Mouse (Mus musculus) cortical plate, adult 2 months (tissue): ENCODE results near the gene Nos2.

Source experiments
- CTCF ChIP-seq: fragments of 200-500 bp; IDR thresholded peaks from 2 replicates; pipeline ENCODE4 v1.5.1; 2011; ENCODE audit warnings: mild to moderate bottlenecking, control low read depth, low read length; ENCODE audit not compliant: insufficient read depth; ENCODE audit errors: extremely low read depth
- POLR2A ChIP-seq: fragments of 200-500 bp; IDR thresholded peaks from 2 replicates; pipeline ENCODE4 v1.6.1; 2011; ENCODE audit warnings: mild to moderate bottlenecking, low read length, control low read depth; ENCODE audit not compliant: insufficient read depth; ENCODE audit errors: extremely low read depth

- TF ChIP-seq CTCF (no peak), POLR2A (no peak)
Measured at GRCm38 (mm10) chr11:78985505-78985904, 64.9 kb downstream of the Nos2 start.
